Mouse (Mus musculus) heart, embryonic 12.5 days (tissue): ENCODE results near the gene Tnfaip3. TPM values are rescaled to one million over a fixed set of nuclear protein-coding genes. Genes with fewer than 3 reads are reported as not detected.

Experiments
- ATAC-seq: fragments of 200-750 bp; cut with Nextera tagmentation; 2 replicates; pipeline ENCODE4 v1.8.0; 2017; ENCODE audit warnings: moderate TSS enrichment, moderate library complexity; ENCODE audit not compliant: insufficient number of reproducible peaks, low FRiP score
- H3K27ac ChIP-seq: fragments of 300-500 bp; sonication (generic); 2 replicates; pipeline ENCODE4 v1.5.1; 2016; ENCODE audit warnings: mild to moderate bottlenecking, moderate library complexity; ENCODE audit not compliant: poor library complexity, severe bottlenecking
- H3K27me3 ChIP-seq: fragments of 300-500 bp; sonication (generic); replicated peaks from 2 replicates; pipeline ENCODE4 v1.6.1; 2016; ENCODE audit warnings: mild to moderate bottlenecking, moderate library complexity
- H3K36me3 ChIP-seq: fragments of 300-500 bp; sonication (generic); 2 replicates; pipeline ENCODE4 v1.6.1; 2016; ENCODE audit warnings: mild to moderate bottlenecking, moderate library complexity
- H3K4me1 ChIP-seq: fragments of 300-500 bp; sonication (generic); replicated peaks from 2 replicates; pipeline ENCODE4 v1.6.1; 2016; ENCODE audit warnings: mild to moderate bottlenecking
- H3K4me2 ChIP-seq: fragments of 300-500 bp; sonication (generic); 2 replicates; pipeline ENCODE4 v1.6.1; 2016; ENCODE audit warnings: mild to moderate bottlenecking, moderate library complexity
- H3K4me3 ChIP-seq: fragments of 300-500 bp; sonication (generic); 2 replicates; pipeline ENCODE4 v1.5.1; 2016; ENCODE audit warnings: mild to moderate bottlenecking
- H3K9ac ChIP-seq: fragments of 300-500 bp; sonication (generic); 2 replicates; pipeline ENCODE4 v1.6.1; 2016; ENCODE audit warnings: mild to moderate bottlenecking, moderate library complexity
- H3K9me3 ChIP-seq: fragments of 300-500 bp; sonication (generic); replicated peaks from 2 replicates; pipeline ENCODE4 v1.6.1; 2016; ENCODE audit warnings: mild to moderate bottlenecking, moderate library complexity
- WGBS: fragments of 180-500 bp; shearing (Covaris S2); methylation state at CpG from one replicate; pipeline ENCODE4 v1.1.7; 2016; 5-methylcytosine and 5-hydroxymethylcytosine counted together
- polyA plus RNA-seq: library from polyadenylated mRNA; unstranded; fragments of >200 nt; fragmentation: Nextera tagmentation; extraction: Ambion mirVana; gene quantifications from 2 replicates; pipeline ENCODE4 v1.2.1, GENCODE M21; 2016

Tnfaip3 gene
- polyA plus RNA-seq, 1 experiment from 2014 or later: 3.3 TPM

GRCm38 (mm10) chr10:18995465-18996261 lies 19.8 kb downstream of the Tnfaip3 start:
- H3K36me3 ChIP-seq: no peaks in the 10 kb centered on the region
- H3K9ac ChIP-seq: no peak overlapping the region
- H3K27me3 ChIP-seq: no peaks in the 10 kb centered on the region
- H3K4me3 ChIP-seq: no peak overlapping the region
- H3K27ac ChIP-seq: no peak overlapping the region
- H3K4me1 ChIP-seq: no peaks in the 10 kb centered on the region
- 82% methylated on average over 12 of the region's 12 CpGs for WGBS
- ATAC-seq: no peak
- 0 out of 2 replicates have a peak, but pooled peaks cover 5% of the 10 kb centered on the region for H3K9me3 ChIP-seq
- no peak overlapping the region for H3K4me2 ChIP-seq

GRCm38 (mm10) chr10:18992971-18993370 lies 22.5 kb downstream of the Tnfaip3 start:
- WGBS: 80% methylated on average over 4 of the region's 4 CpGs
- Histone ChIP-seq H3K4me3 (no peak overlapping the region), H3K27ac (no peak overlapping the region), H3K9ac (no peak overlapping the region), H3K4me1 (no peaks in the 10 kb centered on the region), H3K4me2 (no peak overlapping the region), H3K36me3 (no peaks in the 10 kb centered on the region), H3K27me3 (no peaks in the 10 kb centered on the region), H3K9me3 (0 out of 2 replicates have a peak, but pooled peaks cover under 1% of the 10 kb centered on the region)
- ATAC-seq: no peak

GRCm38 (mm10) chr10:18991057-18991456 lies 24.4 kb downstream of the Tnfaip3 start:
- no peaks in the 10 kb centered on the region for H3K36me3 ChIP-seq
- H3K4me3 ChIP-seq: no peak overlapping the region
- H3K27me3 ChIP-seq: no peaks in the 10 kb centered on the region
- no peak overlapping the region for H3K9ac ChIP-seq
- 0 out of 2 replicates have a peak, but pooled peaks cover 3% of the 10 kb centered on the region for H3K4me1 ChIP-seq
- 83% methylated on average over 4 of the region's 4 CpGs for WGBS
- H3K4me2 ChIP-seq: no peak overlapping the region
- ATAC-seq: no peak
- no peaks in the 10 kb centered on the region for H3K9me3 ChIP-seq
- H3K27ac ChIP-seq: no peak overlapping the region

- no peak overlapping the region for H3K4me2 ChIP-seq
- H3K9ac ChIP-seq: no peak overlapping the region
- no peak overlapping the region for H3K4me3 ChIP-seq
- H3K4me1 ChIP-seq: 0 out of 2 replicates have a peak, but pooled peaks cover 3% of the 10 kb centered on the region
- H3K27ac ChIP-seq: no peak overlapping the region
- 62% methylated on average over 2 of the region's 2 CpGs for WGBS
- no peaks in the 10 kb centered on the region for H3K9me3 ChIP-seq
- H3K36me3 ChIP-seq: no peaks in the 10 kb centered on the region
- 0 out of 2 replicates have a peak, but pooled peaks cover under 1% of the 10 kb centered on the region for H3K27me3 ChIP-seq
- ATAC-seq: no peak
Measured at GRCm38 (mm10) chr10:18987907-18988199, 27.6 kb downstream of the Tnfaip3 start.

GRCm38 (mm10) chr10:18987046-18987906 lies 28.2 kb downstream of the Tnfaip3 start:
- Histone ChIP-seq H3K4me3 (no peak overlapping the region), H3K9me3 (no peaks in the 10 kb centered on the region), H3K9ac (no peak overlapping the region), H3K27ac (no peak overlapping the region), H3K4me1 (0 out of 2 replicates have a peak, but pooled peaks cover 3% of the 10 kb centered on the region), H3K36me3 (no peaks in the 10 kb centered on the region), H3K27me3 (0 out of 2 replicates have a peak, but pooled peaks cover 3% of the 10 kb centered on the region), H3K4me2 (no peak overlapping the region)
- no peak for ATAC-seq
- WGBS: 29% methylated on average over 2 of the region's 2 CpGs

- ATAC-seq: no peak
- H3K4me1 ChIP-seq: 0 out of 2 replicates have a peak, but pooled peaks cover 3% of the 10 kb centered on the region
- H3K9me3 ChIP-seq: no peaks in the 10 kb centered on the region
- H3K27me3 ChIP-seq: 0 out of 2 replicates have a peak, but pooled peaks cover 3% of the 10 kb centered on the region
- no peak overlapping the region for H3K27ac ChIP-seq
- H3K4me3 ChIP-seq: no peak overlapping the region
- H3K9ac ChIP-seq: no peak overlapping the region
- no peaks in the 10 kb centered on the region for H3K36me3 ChIP-seq
- WGBS: 80% methylated on average over 3 of the region's 3 CpGs
- no peak overlapping the region for H3K4me2 ChIP-seq
Measured at GRCm38 (mm10) chr10:18985516-18985915, 29.9 kb downstream of the Tnfaip3 start.

GRCm38 (mm10) chr10:18983514-18983913 lies 31.9 kb downstream of the Tnfaip3 start:
- Histone ChIP-seq H3K4me3 (no peak overlapping the region), H3K4me1 (0 out of 2 replicates have a peak, but pooled peaks cover 3% of the 10 kb centered on the region), H3K36me3 (no peaks in the 10 kb centered on the region), H3K27me3 (0 out of 2 replicates have a peak, but pooled peaks cover 3% of the 10 kb centered on the region), H3K27ac (no peak overlapping the region), H3K9me3 (no peaks in the 10 kb centered on the region), H3K4me2 (no peak overlapping the region), H3K9ac (no peak overlapping the region)
- 65% methylated on average over 6 of the region's 6 CpGs for WGBS
- ATAC-seq: no peak

- H3K9ac ChIP-seq: no peak overlapping the region
- H3K36me3 ChIP-seq: no peaks in the 10 kb centered on the region
- no peaks in the 10 kb centered on the region for H3K4me1 ChIP-seq
- 72% methylated on average over 3 of the region's 3 CpGs for WGBS
- H3K4me3 ChIP-seq: no peak overlapping the region
- no peak overlapping the region for H3K27ac ChIP-seq
- 0 out of 2 replicates have a peak, but pooled peaks cover 5% of the 10 kb centered on the region for H3K9me3 ChIP-seq
- H3K27me3 ChIP-seq: no peaks in the 10 kb centered on the region
- no peak for ATAC-seq
- H3K4me2 ChIP-seq: no peak overlapping the region
Measured at GRCm38 (mm10) chr10:18974486-18974885, 41.0 kb downstream of the Tnfaip3 start.

GRCm38 (mm10) chr10:18966893-18967292 lies 48.6 kb downstream of the Tnfaip3 start:
- Histone ChIP-seq H3K27ac (no peak overlapping the region), H3K9ac (no peak overlapping the region), H3K4me1 (no peaks in the 10 kb centered on the region), H3K36me3 (no peaks in the 10 kb centered on the region), H3K9me3 (no peaks in the 10 kb centered on the region), H3K27me3 (0 out of 2 replicates have a peak, but pooled peaks cover 5% of the 10 kb centered on the region), H3K4me3 (no peak overlapping the region), H3K4me2 (no peak overlapping the region)
- WGBS: 80% methylated on average over 10 of the region's 10 CpGs
- no peak for ATAC-seq

GRCm38 (mm10) chr10:18965601-18966000 lies 49.9 kb downstream of the Tnfaip3 start:
- H3K9ac ChIP-seq: no peak overlapping the region
- no peak for ATAC-seq
- 87% methylated on average over 4 of the region's 4 CpGs for WGBS
- 0 out of 2 replicates have a peak, but pooled peaks cover 5% of the 10 kb centered on the region for H3K27me3 ChIP-seq
- no peak overlapping the region for H3K4me3 ChIP-seq
- H3K4me1 ChIP-seq: no peaks in the 10 kb centered on the region
- H3K9me3 ChIP-seq: no peaks in the 10 kb centered on the region
- H3K4me2 ChIP-seq: no peak overlapping the region
- H3K36me3 ChIP-seq: no peaks in the 10 kb centered on the region
- H3K27ac ChIP-seq: no peak overlapping the region

GRCm38 (mm10) chr10:18964856-18965255 lies 50.6 kb downstream of the Tnfaip3 start:
- no peak overlapping the region for H3K27ac ChIP-seq
- no peaks in the 10 kb centered on the region for H3K4me1 ChIP-seq
- no peak overlapping the region for H3K4me2 ChIP-seq
- 61% methylated on average over 7 of the region's 7 CpGs for WGBS
- no peaks in the 10 kb centered on the region for H3K9me3 ChIP-seq
- no peak overlapping the region for H3K9ac ChIP-seq
- no peak overlapping the region for H3K4me3 ChIP-seq
- no peaks in the 10 kb centered on the region for H3K36me3 ChIP-seq
- H3K27me3 ChIP-seq: 0 out of 2 replicates have a peak, but pooled peaks cover 5% of the 10 kb centered on the region
- no peak for ATAC-seq
